Mouse (Mus musculus) lung, adult 2 months (tissue): ENCODE results near the gene Magi2.

Experiments
- CTCF ChIP-seq: fragments of 200-500 bp; IDR thresholded peaks from 2 replicates; pipeline ENCODE4 v1.5.1; 2011; ENCODE audit warnings: mild to moderate bottlenecking, low read length, control low read depth; ENCODE audit not compliant: insufficient read depth
- POLR2A ChIP-seq: fragments of 200-500 bp; IDR thresholded peaks from 2 replicates; pipeline ENCODE4 v1.6.1; 2011; ENCODE audit warnings: low read depth, mild to moderate bottlenecking, control low read depth, low read length, borderline replicate concordance; ENCODE audit errors: extremely low read depth

- TF ChIP-seq CTCF (no peak), POLR2A (no peak)
Observed at GRCm38 (mm10) chr5:20373586-20373985, 1146.8 kb downstream of the Magi2 start.
